Mouse (Mus musculus) brain, adult 2 months (tissue): ENCODE data around the gene Cnr2.

Experiments used
- DNase-seq: peaks from one replicate; pipeline ENCODE4 v3.0.0; 2011; ENCODE audit warnings: low read depth, low spot score

The Cnr2 gene

GRCm38 (mm10) chr4:135895071-135895571, at the start of gene Cnr2:
Gene Cnr2, plus strand, starts transcription at chr4:135895394.
- DNase-seq, result no peak

GRCm38 (mm10) chr4:135847581-135847980, 47.6 kb upstream of the Cnr2 start:
- DNase-seq, result no peak

DNA sequence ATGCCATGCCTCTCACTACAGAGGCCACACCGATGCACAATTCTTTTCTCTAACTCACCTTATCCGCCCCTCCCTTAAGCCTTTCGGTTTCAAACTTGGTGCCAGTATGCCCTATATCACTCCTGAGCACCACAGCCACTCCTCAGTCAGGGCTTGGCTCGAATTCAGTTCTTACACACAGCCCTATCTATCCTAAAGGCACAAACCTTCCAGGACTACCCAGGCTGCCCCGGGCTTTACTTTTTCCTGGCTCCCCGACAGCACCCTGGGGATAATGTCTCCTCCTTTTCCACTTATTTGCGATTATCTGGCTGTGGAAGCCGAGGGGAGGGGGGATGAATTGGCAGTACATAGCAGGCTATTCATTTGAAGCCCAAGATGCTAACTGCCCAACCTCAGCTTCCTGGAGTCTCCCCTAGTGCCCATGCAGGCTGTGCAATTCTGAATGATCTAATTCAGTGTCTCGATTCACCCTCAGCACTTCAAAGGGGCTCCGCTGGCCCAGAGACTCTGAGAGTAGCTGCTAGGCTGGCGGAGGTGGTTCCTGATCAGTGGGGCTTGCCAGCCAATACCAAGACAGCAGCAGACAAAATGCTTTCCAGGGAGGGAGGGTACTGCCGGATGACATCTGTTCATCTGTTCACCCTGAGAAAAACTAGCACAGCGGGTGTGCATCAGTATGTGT, 44.6 kb upstream of the Cnr2 start:
- DNase-seq, result peak; percentile 79

DNA sequence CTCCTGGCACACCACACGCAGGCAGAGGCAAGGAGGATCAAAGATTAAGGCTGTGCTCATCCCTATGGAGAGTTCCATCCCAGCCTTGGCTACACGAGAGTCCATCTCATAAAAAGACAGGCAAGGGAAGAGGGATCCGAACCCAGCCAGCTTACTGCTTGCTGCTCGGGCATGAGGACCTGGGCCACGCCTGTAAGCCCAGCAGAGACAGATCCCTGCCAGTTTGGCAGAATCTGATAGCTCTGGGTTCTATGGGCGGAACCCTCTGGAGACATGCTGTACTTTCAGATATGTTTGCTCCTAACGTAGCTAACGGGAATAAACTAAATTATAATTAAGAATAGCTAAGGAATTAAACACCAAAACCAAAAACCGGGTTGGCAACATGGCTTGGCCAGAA, 43.3 kb upstream of the Cnr2 start:
- no peak for DNase-seq

GRCm38 (mm10) chr4:135853987-135854546, 41.1 kb upstream of the Cnr2 start:
- DNase-seq, result peak; percentile 73

DNA sequence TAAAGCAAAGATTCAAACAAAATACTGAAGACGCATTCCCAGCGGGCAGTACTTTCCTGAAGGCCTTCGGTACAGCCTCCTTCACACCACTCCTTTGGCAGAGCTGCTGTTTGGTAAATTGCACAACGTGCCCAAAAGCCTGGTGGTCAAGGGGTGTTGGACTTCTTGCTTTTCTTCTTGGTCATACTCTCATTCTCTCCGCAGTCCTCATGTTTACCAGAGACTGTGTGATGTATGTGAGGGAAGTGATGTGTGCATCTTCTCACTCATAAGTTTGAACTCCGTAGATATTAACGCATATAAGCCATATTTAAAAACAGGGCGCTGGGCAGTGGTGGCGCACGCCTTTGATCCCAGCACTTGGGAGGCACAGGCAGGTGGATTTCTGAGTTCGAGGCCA, 40.6 kb upstream of the Cnr2 start:
- no peak for DNase-seq

GRCm38 (mm10) chr4:135855080-135855479, 40.1 kb upstream of the Cnr2 start:
- peak; percentile 40 for DNase-seq

DNA sequence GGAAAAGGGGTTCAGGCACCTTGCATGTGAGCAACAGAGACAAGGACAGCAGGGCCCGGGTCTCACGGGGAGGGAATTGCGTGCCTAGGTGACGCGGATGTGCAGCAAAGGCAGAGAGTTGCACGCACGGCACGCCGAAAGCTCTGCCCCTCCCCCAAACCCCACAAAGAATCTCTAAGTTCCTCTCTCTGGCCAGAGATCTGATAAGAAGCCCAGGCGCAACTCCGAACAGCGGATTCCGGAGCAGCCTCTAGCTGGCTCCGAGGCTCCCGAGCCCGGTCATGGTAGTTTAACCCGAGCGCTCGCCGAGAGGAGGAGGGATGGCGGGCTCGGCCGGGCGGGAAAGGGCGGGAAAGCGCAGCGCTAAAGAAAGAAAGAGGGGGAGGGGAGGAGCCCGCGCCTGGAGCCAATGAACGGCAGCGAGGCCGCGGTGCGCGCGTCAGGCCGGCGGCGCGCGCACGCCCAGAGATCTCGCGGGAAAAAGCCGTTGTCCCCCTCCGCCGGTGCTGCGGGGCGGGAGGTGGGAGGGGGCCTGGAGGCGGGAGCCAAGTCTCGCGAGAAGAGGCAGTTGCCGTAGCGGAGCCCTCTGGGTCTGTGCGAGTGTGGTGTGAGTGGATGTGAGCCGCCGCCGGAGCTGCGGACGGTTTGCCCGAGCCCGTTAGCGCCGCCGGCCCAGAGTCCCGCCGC, 39.5 kb upstream of the Cnr2 start, which contains the start of gene Srsf10:
Srsf10 (plus strand) TSS at position 212 of the 687 bp plus-strand sequence.
- peak; percentile 99 for DNase-seq

- peak; percentile 60 for DNase-seq
Observed at GRCm38 (mm10) chr4:135856223-135857091, 38.7 kb upstream of the Cnr2 start.

GRCm38 (mm10) chr4:135857597-135858186, 37.5 kb upstream of the Cnr2 start:
- no peak for DNase-seq

DNA sequence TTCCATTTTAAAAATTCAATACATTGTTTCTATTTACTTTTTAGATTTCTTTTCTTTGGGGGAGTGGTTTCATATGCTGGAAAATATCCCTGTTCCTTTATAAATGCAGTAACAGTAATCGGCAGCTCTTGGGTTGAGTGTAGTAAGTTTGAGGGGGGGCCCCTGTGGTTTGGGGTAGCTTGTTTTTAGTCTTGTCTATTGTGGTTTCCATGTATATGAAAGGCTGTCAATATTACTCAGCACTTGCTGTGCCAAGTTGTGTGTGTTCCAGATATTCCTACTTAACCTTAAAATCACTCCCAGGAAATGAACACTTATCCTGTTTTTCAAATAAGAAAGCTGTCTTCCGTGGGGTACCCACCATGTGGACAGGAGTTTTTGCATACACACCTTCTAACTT, 26.2 kb upstream of the Cnr2 start:
- DNase-seq, result no peak

DNA sequence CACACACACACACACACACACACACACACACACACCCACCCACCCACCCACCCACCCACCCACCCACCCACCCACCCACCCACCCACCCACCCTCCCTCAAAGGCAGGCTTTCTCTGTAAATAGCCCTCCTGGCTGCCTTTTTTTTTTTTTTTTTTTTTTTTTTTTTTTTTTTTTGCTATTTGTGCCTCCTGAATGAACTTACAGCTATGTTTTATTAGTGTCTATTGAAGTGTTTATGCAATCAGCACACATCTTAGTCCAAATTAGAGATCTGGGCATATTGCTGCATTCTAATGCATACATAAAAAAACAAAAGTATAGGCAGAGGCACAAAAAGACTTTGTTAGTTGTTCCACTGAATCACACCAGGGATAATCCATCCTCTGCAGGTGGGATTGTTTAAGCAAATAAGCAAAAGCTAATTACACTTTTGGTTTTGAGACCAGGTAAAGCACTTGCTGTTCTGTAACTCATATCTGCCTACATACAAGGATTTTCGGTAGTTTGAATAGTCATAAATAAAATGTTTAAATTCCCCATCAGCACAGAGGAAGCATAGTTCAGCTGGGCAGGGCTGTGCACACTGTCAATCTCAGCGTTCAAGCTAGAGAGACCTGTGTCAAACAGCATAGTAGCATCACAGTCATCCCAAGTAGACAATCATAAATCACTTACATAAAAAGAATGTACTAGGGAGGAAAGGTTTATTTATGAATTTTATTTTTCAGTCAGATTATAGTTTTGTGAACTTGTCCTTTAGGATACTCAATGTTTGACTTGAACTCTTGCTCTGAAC, 24.8 kb upstream of the Cnr2 start:
- DNase-seq, result no peak

GRCm38 (mm10) chr4:135872015-135872414, 23.2 kb upstream of the Cnr2 start:
- no peak for DNase-seq

DNA sequence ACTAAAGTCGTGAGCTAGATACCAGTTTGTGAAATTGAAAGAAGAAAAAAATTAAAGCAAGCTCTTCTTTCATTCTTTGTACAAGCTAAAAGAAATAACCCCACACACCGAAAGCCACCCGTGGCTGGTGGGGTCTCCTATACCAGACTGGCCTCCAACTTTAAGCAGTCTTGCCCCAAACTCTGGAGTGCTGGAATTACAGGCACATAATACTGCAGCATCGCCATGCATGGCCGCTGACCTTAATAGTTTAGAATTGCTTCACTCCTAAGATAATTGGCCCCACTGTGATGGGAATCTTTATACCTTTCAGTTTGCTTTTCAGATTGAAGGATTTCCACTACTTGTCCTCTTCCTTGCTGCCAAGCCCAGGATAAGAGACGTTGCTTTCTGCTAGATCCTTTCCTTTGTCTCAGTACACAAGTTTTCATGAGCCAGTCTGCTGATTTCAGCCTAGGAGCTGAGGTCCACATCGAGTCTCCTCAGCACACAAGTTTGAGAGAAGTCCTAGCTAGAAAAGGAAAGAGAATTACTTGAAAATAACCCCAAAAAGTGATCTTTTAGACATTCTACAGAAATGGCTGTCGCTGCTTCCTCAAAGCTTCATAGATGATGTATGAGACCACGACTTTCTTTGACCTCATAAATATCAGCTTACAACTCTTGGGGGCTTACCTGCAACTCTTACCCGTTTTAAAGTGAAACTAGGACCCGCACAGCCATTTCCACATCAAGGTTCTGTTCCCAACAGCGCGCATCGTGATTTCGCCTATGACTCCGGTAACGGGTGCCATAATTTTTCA, 22.4 kb upstream of the Cnr2 start:
- DNase-seq, result no peak

DNA sequence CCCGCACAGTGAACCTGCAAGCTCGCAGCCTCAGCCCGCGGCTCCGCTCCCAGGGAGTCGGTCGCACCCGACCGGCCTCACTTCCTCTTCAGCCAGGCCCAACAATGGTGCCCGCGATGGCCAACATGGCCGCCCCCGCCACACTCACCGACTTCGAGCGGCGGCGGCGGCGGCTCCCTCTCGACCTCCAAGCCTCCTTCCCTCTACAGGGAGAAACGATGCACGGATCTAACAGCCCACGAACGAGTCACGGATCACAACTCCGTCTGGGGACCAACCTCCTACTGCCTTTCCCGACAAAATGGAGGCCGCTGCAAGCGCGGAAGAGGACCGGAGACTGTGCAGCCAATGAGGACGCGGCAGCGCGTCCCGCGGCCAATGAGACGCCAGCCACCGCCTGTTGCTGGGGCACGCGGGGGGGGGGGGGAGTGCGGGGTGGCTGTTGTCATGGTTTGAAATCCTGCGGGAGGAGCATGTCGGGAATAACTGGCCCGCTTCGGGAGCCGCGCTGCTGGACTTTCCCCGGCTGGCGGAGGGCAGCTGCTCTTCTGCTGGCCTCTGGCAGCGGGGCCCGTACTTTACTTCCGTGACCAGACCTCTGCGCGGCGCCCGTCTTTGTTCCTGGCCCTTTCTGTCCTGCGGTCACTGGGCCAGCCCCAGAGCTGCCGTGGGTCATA, 21.5 kb upstream of the Cnr2 start, which contains the start of gene Pnrc2:
Pnrc2 (minus strand) TSS at position 325 of the 677 bp plus-strand sequence.
- DNase-seq, result peak; percentile 98

- no peak for DNase-seq
Observed at GRCm38 (mm10) chr4:135874564-135875535, 20.3 kb upstream of the Cnr2 start.

- DNase-seq, result no peak
Observed at GRCm38 (mm10) chr4:135875546-135875945, 19.6 kb upstream of the Cnr2 start.
